Mouse (Mus musculus): Measurements from ENCODE around the gene Bex1. TPM values are rescaled to one million over a fixed set of nuclear protein-coding genes. Genes with fewer than 3 reads are reported as not detected.
"Not testable (repeated sequence)": the region's sequence is repeated elsewhere in the genome, so short reads cannot be mapped to it uniquely, and the experiment has no call there.

Gene Bex1
- total RNA-seq (2017): not detected in 3 replicates

GRCm38 (mm10) chrX:136214729-136215677, at the start of gene Bex1, which contains the start of gene Tceal7:
Bex1 (minus strand) TSS chrX:136215513.
Tceal7 (plus strand) TSS chrX:136214779.
- not testable (repeated sequence) for ATAC-seq (replicated peaks; ENCODE audit: insufficient number of reproducible peaks, low FRiP score, low TSS enrichment, poor library complexity, severe bottlenecking)

GRCm38 (mm10) chrX:136252023-136252729, 36.9 kb upstream of the Bex1 start:
- ATAC-seq (replicated peaks; ENCODE audit: insufficient number of reproducible peaks, low FRiP score, low TSS enrichment, poor library complexity, severe bottlenecking): no peak

GRCm38 (mm10) chrX:136249671-136250070, 34.4 kb upstream of the Bex1 start:
- ATAC-seq (replicated peaks; ENCODE audit: insufficient number of reproducible peaks, low FRiP score, low TSS enrichment, poor library complexity, severe bottlenecking): no peak

- ATAC-seq (replicated peaks; ENCODE audit: insufficient number of reproducible peaks, low FRiP score, low TSS enrichment, poor library complexity, severe bottlenecking): no peak
Measured at GRCm38 (mm10) chrX:136248811-136249210, 33.5 kb upstream of the Bex1 start.

- no peak for ATAC-seq (replicated peaks; ENCODE audit: insufficient number of reproducible peaks, low FRiP score, low TSS enrichment, poor library complexity, severe bottlenecking)
Measured at GRCm38 (mm10) chrX:136245521-136246071, 30.3 kb upstream of the Bex1 start.

GRCm38 (mm10) chrX:136244574-136245229, 29.4 kb upstream of the Bex1 start, which contains the start of gene Tceal9:
Tceal9 (plus strand) TSS chrX:136245079.
- peak; percentile 73; the same call in 1 of the 2 replicates for ATAC-seq (replicated peaks; ENCODE audit: insufficient number of reproducible peaks, low FRiP score, low TSS enrichment, poor library complexity, severe bottlenecking)

GRCm38 (mm10) chrX:136243181-136243580, 27.9 kb upstream of the Bex1 start:
- no peak for ATAC-seq (replicated peaks; ENCODE audit: insufficient number of reproducible peaks, low FRiP score, low TSS enrichment, poor library complexity, severe bottlenecking)

GRCm38 (mm10) chrX:136238118-136238517, 22.8 kb upstream of the Bex1 start:
- ATAC-seq (replicated peaks; ENCODE audit: insufficient number of reproducible peaks, low FRiP score, low TSS enrichment, poor library complexity, severe bottlenecking): no peak

GRCm38 (mm10) chrX:136227768-136228167, 12.5 kb upstream of the Bex1 start:
- ATAC-seq (replicated peaks; ENCODE audit: insufficient number of reproducible peaks, low FRiP score, low TSS enrichment, poor library complexity, severe bottlenecking): no peak

GRCm38 (mm10) chrX:136223714-136224113, 8.4 kb upstream of the Bex1 start:
- no peak for ATAC-seq (replicated peaks; ENCODE audit: insufficient number of reproducible peaks, low FRiP score, low TSS enrichment, poor library complexity, severe bottlenecking)

GRCm38 (mm10) chrX:136216303-136216702, 990 bp upstream of the Bex1 start:
- no peak for ATAC-seq (replicated peaks; ENCODE audit: insufficient number of reproducible peaks, low FRiP score, low TSS enrichment, poor library complexity, severe bottlenecking)

- ATAC-seq (replicated peaks; ENCODE audit: insufficient number of reproducible peaks, low FRiP score, low TSS enrichment, poor library complexity, severe bottlenecking): no peak
Measured at GRCm38 (mm10) chrX:136213396-136213795, 1.9 kb downstream of the Bex1 start.

- ATAC-seq (replicated peaks; ENCODE audit: insufficient number of reproducible peaks, low FRiP score, low TSS enrichment, poor library complexity, severe bottlenecking): no peak
Measured at GRCm38 (mm10) chrX:136204406-136204805, 10.9 kb downstream of the Bex1 start.

GRCm38 (mm10) chrX:136203664-136204066, 11.6 kb downstream of the Bex1 start, which contains the start of gene Tceal5:
Tceal5 (minus strand) TSS chrX:136203876.
- ATAC-seq (replicated peaks; ENCODE audit: insufficient number of reproducible peaks, low FRiP score, low TSS enrichment, poor library complexity, severe bottlenecking): no peak

- ATAC-seq (replicated peaks; ENCODE audit: insufficient number of reproducible peaks, low FRiP score, low TSS enrichment, poor library complexity, severe bottlenecking): no peak
Measured at GRCm38 (mm10) chrX:136203257-136203656, 12.1 kb downstream of the Bex1 start.

- ATAC-seq (replicated peaks; ENCODE audit: insufficient number of reproducible peaks, low FRiP score, low TSS enrichment, poor library complexity, severe bottlenecking): no peak
Measured at GRCm38 (mm10) chrX:136196873-136197272, 18.4 kb downstream of the Bex1 start.

GRCm38 (mm10) chrX:136195193-136195944, 19.9 kb downstream of the Bex1 start:
- no peak for ATAC-seq (replicated peaks; ENCODE audit: insufficient number of reproducible peaks, low FRiP score, low TSS enrichment, poor library complexity, severe bottlenecking)

- ATAC-seq (replicated peaks; ENCODE audit: insufficient number of reproducible peaks, low FRiP score, low TSS enrichment, poor library complexity, severe bottlenecking): no peak
Measured at GRCm38 (mm10) chrX:136183107-136183506, 32.2 kb downstream of the Bex1 start.

Data from monocyte, adult 5-6 weeks (primary cell).